Mouse (Mus musculus): ENCODE results near the gene Ccdc175. TPM values are rescaled to one million over a fixed set of nuclear protein-coding genes. Genes with fewer than 3 reads are reported as not detected.

The Ccdc175 gene
- total and polyA plus RNA-seq, 2 experiments from 2014 or later = not detected

- peak; percentile 67 for TF ChIP-seq CTCF (IDR thresholded peaks at IDR 0.05; ENCODE audit: low read depth)
- peak within 1 kb of the TSS; percentile 94 for H3K4me2 ChIP-seq (ENCODE audit: low read depth, low read length)
- DNase-seq (ENCODE audit: low spot score) = peak; percentile 95
- ATAC-seq = peak; percentile 94
- no peaks in the 10 kb centered on the region for H3K4me1 ChIP-seq (ENCODE audit: insufficient read depth, low read length)
- H3K36me3 ChIP-seq (ENCODE audit: insufficient read depth, low read length) = no peaks in the 10 kb centered on the region
- peak within 1 kb of the TSS; percentile 86 for H3K27ac ChIP-seq
- peak within 1 kb of the TSS; percentile 59 for H3K9ac ChIP-seq (replicated peaks; ENCODE audit: low read length)
- H3K27me3 ChIP-seq (ENCODE audit: insufficient read depth, low read length) = no peaks in the 10 kb centered on the region
- H3K9me3 ChIP-seq (ENCODE audit: low read length) = no peaks in the 10 kb centered on the region
- peak within 1 kb of the TSS; percentile 47 for H3K4me3 ChIP-seq (ENCODE audit: low read length)
- under 1% methylated on average over 94 of the region's 94 CpGs for WGBS
These were observed 114.2 kb downstream of the Ccdc175 start, which contains the start of gene Gpr135 for GRCm38 (mm10) chr12:72070327-72071269. TSS of gene Gpr135 (minus strand) at chr12:72071125.

GRCm38 (mm10) chr12:72069626-72070326 is 115.1 kb downstream of the Ccdc175 start:
- Histone ChIP-seq H3K4me1 (ENCODE audit: insufficient read depth, low read length) (no peaks in the 10 kb centered on the region), H3K27ac (peak overlapping the region; percentile 86), H3K36me3 (ENCODE audit: insufficient read depth, low read length) (no peaks in the 10 kb centered on the region), H3K4me3 (ENCODE audit: low read length) (peak overlapping the region; percentile 47), H3K27me3 (ENCODE audit: insufficient read depth, low read length) (no peaks in the 10 kb centered on the region), H3K9ac (replicated peaks; ENCODE audit: low read length) (peak overlapping the region; percentile 59), H3K4me2 (ENCODE audit: low read depth, low read length) (peak overlapping the region; percentile 94), H3K9me3 (ENCODE audit: low read length) (no peaks in the 10 kb centered on the region)
- peak; percentile 79 for DNase-seq (ENCODE audit: low spot score)
- no peak for TF ChIP-seq CTCF (IDR thresholded peaks at IDR 0.05; ENCODE audit: low read depth)
- peak; percentile 87 for ATAC-seq
- WGBS = 5% methylated on average over 40 of the region's 40 CpGs

DNA sequence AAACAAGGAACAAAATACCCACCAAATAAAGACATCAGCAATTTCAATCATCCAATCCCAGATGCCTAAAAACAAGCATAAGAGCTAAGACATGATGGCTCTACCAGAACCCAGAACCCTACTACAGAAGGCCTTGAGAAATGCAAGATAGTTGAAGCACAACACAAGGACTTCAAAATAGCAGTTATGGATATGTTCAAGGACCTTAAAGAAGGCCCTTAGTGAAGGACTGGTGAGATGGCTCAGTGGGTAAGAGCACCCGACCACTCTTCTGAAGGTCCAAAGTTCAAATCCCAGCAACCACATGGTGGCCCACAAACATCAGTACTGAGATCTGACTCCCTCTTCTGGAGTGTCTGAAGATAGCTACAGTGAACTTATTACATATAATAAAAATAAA is 127.0 kb downstream of the Ccdc175 start:
- Histone ChIP-seq H3K36me3 (ENCODE audit: insufficient read depth, low read length) (no peaks in the 10 kb centered on the region), H3K4me1 (ENCODE audit: insufficient read depth, low read length) (no peaks in the 10 kb centered on the region), H3K4me3 (ENCODE audit: low read length) (no peak overlapping the region), H3K9me3 (ENCODE audit: low read length) (no peaks in the 10 kb centered on the region), H3K4me2 (ENCODE audit: low read depth, low read length) (no peak overlapping the region), H3K9ac (replicated peaks; ENCODE audit: low read length) (no peak overlapping the region), H3K27ac (no peak overlapping the region), H3K27me3 (ENCODE audit: insufficient read depth, low read length) (no peaks in the 10 kb centered on the region)
- DNase-seq (ENCODE audit: low spot score) (no peak), ATAC-seq (no peak)
- 93% methylated on average over 1 of the region's 1 CpGs for WGBS
- no peak for TF ChIP-seq CTCF (IDR thresholded peaks at IDR 0.05; ENCODE audit: low read depth)

DNA sequence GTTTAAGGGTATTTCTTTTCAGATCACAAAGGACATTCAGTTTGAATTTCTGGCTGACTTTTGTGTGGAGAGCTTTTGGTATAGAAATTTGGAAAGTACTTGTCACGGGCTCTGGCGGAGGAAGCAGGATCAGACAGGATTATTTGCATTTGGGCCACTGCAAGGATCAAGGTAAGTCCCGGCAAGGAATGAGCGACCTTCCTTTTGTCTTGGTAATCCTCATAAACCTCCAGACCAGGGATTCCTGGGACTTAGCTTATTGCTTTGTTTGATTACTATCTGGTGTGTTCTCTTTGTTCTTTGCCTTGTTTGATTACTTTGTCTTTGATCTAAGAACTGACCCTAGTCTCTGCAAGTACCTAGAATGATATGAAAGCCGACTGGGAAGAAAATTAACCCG is 131.0 kb downstream of the Ccdc175 start:
- Histone ChIP-seq H3K4me2 (ENCODE audit: low read depth, low read length) (no peak overlapping the region), H3K36me3 (ENCODE audit: insufficient read depth, low read length) (no peaks in the 10 kb centered on the region), H3K4me3 (ENCODE audit: low read length) (no peak overlapping the region), H3K9me3 (ENCODE audit: low read length) (peaks cover 8% of the 10 kb centered on the region; the same call in 1 of the 2 replicates), H3K4me1 (ENCODE audit: insufficient read depth, low read length) (no peaks in the 10 kb centered on the region), H3K9ac (replicated peaks; ENCODE audit: low read length) (no peak overlapping the region), H3K27ac (no peak overlapping the region), H3K27me3 (ENCODE audit: insufficient read depth, low read length) (no peaks in the 10 kb centered on the region)
- WGBS = 48% methylated on average over 6 of the region's 6 CpGs
- no peak for TF ChIP-seq CTCF (IDR thresholded peaks at IDR 0.05; ENCODE audit: low read depth)
- no peak for DNase-seq (ENCODE audit: low spot score)
- no peak for ATAC-seq

DNA sequence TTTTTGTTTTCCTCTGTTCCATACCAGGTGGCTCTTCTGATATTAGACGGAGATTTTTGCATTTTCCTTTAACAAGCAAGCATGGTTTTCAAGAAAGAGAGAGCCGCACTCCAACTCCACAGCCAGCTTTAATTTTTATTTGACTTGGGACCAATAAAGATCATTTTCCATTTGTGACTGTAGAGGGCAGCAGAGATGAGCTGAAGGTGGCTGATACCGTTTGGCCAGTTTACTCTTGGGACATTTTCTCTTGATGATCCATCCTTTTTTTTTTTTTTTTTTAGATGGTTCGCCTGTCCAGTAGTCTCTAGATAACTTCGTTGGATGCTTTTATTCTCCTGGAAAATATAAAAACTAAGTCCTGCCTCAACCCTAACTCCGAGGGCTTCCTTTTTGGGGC is 131.5 kb downstream of the Ccdc175 start:
- H3K9me3 ChIP-seq (ENCODE audit: low read length) = peaks cover 8% of the 10 kb centered on the region; the same call in 1 of the 2 replicates
- H3K4me3 ChIP-seq (ENCODE audit: low read length) = no peak overlapping the region
- H3K27ac ChIP-seq = no peak overlapping the region
- H3K9ac ChIP-seq (replicated peaks; ENCODE audit: low read length) = no peak overlapping the region
- H3K4me2 ChIP-seq (ENCODE audit: low read depth, low read length) = no peak overlapping the region
- WGBS = 46% methylated on average over 6 of the region's 6 CpGs
- no peaks in the 10 kb centered on the region for H3K27me3 ChIP-seq (ENCODE audit: insufficient read depth, low read length)
- no peaks in the 10 kb centered on the region for H3K36me3 ChIP-seq (ENCODE audit: insufficient read depth, low read length)
- peak; percentile 52 for DNase-seq (ENCODE audit: low spot score)
- ATAC-seq = no peak
- TF ChIP-seq CTCF (IDR thresholded peaks at IDR 0.05; ENCODE audit: low read depth) = peak; percentile 59
- H3K4me1 ChIP-seq (ENCODE audit: insufficient read depth, low read length) = no peaks in the 10 kb centered on the region

DNA sequence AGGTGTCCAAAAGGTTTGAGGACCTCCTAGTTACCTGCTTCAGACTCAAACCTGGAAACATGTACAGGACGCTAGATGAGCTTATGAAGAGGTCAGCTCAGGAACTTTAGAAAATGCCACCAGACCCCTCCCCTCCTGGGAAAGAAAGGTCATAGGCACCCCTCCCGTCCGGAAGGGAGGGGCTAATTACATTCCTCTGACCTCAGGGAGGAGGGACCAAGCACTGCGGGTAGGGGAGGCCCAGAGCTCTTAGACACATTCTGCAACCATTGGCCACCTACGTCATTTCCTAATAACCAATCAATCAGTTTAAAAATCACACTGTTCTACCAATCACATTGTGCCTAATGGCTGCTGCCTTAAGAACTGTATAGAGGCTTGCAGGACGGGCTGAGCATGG is 132.3 kb downstream of the Ccdc175 start:
- H3K9ac ChIP-seq (replicated peaks; ENCODE audit: low read length) = no peak overlapping the region
- TF ChIP-seq CTCF (IDR thresholded peaks at IDR 0.05; ENCODE audit: low read depth) = no peak
- 80% methylated on average over 6 of the region's 6 CpGs for WGBS
- ATAC-seq = no peak
- H3K9me3 ChIP-seq (ENCODE audit: low read length) = peaks cover 8% of the 10 kb centered on the region; the same call in 1 of the 2 replicates
- no peak overlapping the region for H3K27ac ChIP-seq
- H3K4me3 ChIP-seq (ENCODE audit: low read length) = no peak overlapping the region
- H3K36me3 ChIP-seq (ENCODE audit: insufficient read depth, low read length) = no peaks in the 10 kb centered on the region
- no peak for DNase-seq (ENCODE audit: low spot score)
- no peaks in the 10 kb centered on the region for H3K4me1 ChIP-seq (ENCODE audit: insufficient read depth, low read length)
- H3K4me2 ChIP-seq (ENCODE audit: low read depth, low read length) = no peak overlapping the region
- H3K27me3 ChIP-seq (ENCODE audit: insufficient read depth, low read length) = no peaks in the 10 kb centered on the region

Small RNA genes within 50 kb of the gene (microRNA-seq; reads per million reads assigned to microRNA genes)
- gene Gm24466 = 0 reads per million in 2 experiments

Other genes with a start within 250 kb of the Ccdc175 start
- gene Gpr135, start 113.9 kb downstream of the Ccdc175 start, total RNA-seq (2014; rRNA removed) = 20.5 and 23.7 TPM in 2 replicates
- gene Gpr135, start 113.9 kb downstream of the Ccdc175 start, polyA plus RNA-seq (2015; fragmentation: Nextera tagmentation; extraction: Ambion mirVana) = 11.0 and 11.5 TPM in 2 replicates
- 7.6 and 10.1 TPM in 2 replicates for gene L3hypdh, start 99.6 kb downstream of the Ccdc175 start, total RNA-seq (2014; rRNA removed)
- gene L3hypdh, start 99.6 kb downstream of the Ccdc175 start, polyA plus RNA-seq (2015; fragmentation: Nextera tagmentation; extraction: Ambion mirVana) = 12.3 and 12.7 TPM in 2 replicates
- 84.9 and 88.2 TPM in 2 replicates for gene Jkamp, start 99.4 kb downstream of the Ccdc175 start, total RNA-seq (2014; rRNA removed)
- gene Jkamp, start 99.4 kb downstream of the Ccdc175 start, polyA plus RNA-seq (2015; fragmentation: Nextera tagmentation; extraction: Ambion mirVana) = 112 and 117 TPM in 2 replicates
- gene Rtn1, start 224.0 kb upstream of the Ccdc175 start, total RNA-seq (2014; rRNA removed) = 1,721 and 1,894 TPM in 2 replicates
- 3,263 and 3,445 TPM in 2 replicates for gene Rtn1, start 224.0 kb upstream of the Ccdc175 start, polyA plus RNA-seq (2015; fragmentation: Nextera tagmentation; extraction: Ambion mirVana)